Mouse (Mus musculus) liver, adult 2 months (tissue): ENCODE data around the gene Pax8. TPM values are rescaled to one million over a fixed set of nuclear protein-coding genes. Genes with fewer than 3 reads are reported as not detected.

Source experiments
- DNase-seq: peaks from one replicate; pipeline ENCODE4 v3.0.0-alpha.2; 2011; ENCODE audit warnings: low read depth, low spot score; ENCODE audit errors: extremely low read depth
- H3K27ac ChIP-seq: fragments of 200-500 bp; replicated peaks from 2 replicates; pipeline ENCODE4 v1.5.1; 2012; ENCODE audit warnings: low read depth, mild to moderate bottlenecking, control low read depth, inconsistent platforms, low read length; ENCODE audit not compliant: insufficient read depth
- H3K27me3 ChIP-seq: fragments of 200-500 bp; 2 replicates; pipeline ENCODE4 v1.6.1; 2012; ENCODE audit warnings: mild to moderate bottlenecking, moderate library complexity, low read length, inconsistent platforms; ENCODE audit not compliant: control insufficient read depth, insufficient read depth
- H3K36me3 ChIP-seq: fragments of 200-500 bp; 2 replicates; pipeline ENCODE4 v1.6.1; 2012; ENCODE audit warnings: low read length, inconsistent platforms; ENCODE audit not compliant: control insufficient read depth, insufficient read depth
- H3K4me1 ChIP-seq: fragments of 200-500 bp; 2 replicates; pipeline ENCODE4 v1.6.1; 2011; ENCODE audit warnings: low read length; ENCODE audit not compliant: control insufficient read depth, insufficient read depth
- H3K4me3 ChIP-seq: fragments of 200-500 bp; 2 replicates; pipeline ENCODE4 v1.5.1; 2011; ENCODE audit warnings: low read depth, mild to moderate bottlenecking, control low read depth, low read length, moderate library complexity; ENCODE audit not compliant: insufficient read depth
- H3K79me2 ChIP-seq: fragments of 200-500 bp; 2 replicates; pipeline ENCODE4 v1.6.1; 2012; ENCODE audit warnings: inconsistent platforms, mild to moderate bottlenecking, low read length, moderate library complexity; ENCODE audit not compliant: control insufficient read depth, insufficient read depth
- H3K9ac ChIP-seq: fragments of 200-500 bp; 2 replicates; pipeline ENCODE4 v1.6.1; 2012; ENCODE audit warnings: low read depth, mild to moderate bottlenecking, control low read depth, inconsistent platforms, low read length
- CTCF ChIP-seq: fragments of 200-500 bp; IDR thresholded peaks from 2 replicates; pipeline ENCODE4 v1.5.1; 2011; ENCODE audit warnings: low read depth, low read length, control low read depth
- POLR2A ChIP-seq: fragments of 200-500 bp; IDR thresholded peaks from 2 replicates; pipeline ENCODE4 v1.6.1; 2011; ENCODE audit warnings: low read length, control low read depth; ENCODE audit not compliant: insufficient read depth; ENCODE audit errors: extremely low read depth
- WGBS: fragments of 180-500 bp; shearing (Covaris S2); methylation state at CpG from one replicate; pipeline ENCODE4 v1.1.7; 2018; 5-methylcytosine and 5-hydroxymethylcytosine counted together
- polyA plus RNA-seq: library from polyadenylated mRNA; depleted of rRNA; stranded (reverse); fragments of >200 nt; gene quantifications from 2 replicates; pipeline ENCODE4 v1.2.3, GENCODE M21; 2012
- total RNA-seq: library from RNA; depleted of rRNA; stranded (reverse); fragments of >200 nt; gene quantifications from 2 replicates; pipeline ENCODE4 v1.2.3, GENCODE M21; 2014

Gene Pax8
- total and polyA plus RNA-seq, 2 experiments = 0.09 TPM; not detected in 1

GRCm38 (mm10) chr2:24407701-24408485 lies 67.5 kb downstream of the Pax8 start:
- no peak overlapping the region for H3K4me3 ChIP-seq
- H3K36me3 ChIP-seq = no peaks in the 10 kb centered on the region
- TF ChIP-seq POLR2A (no peak), CTCF (no peak)
- H3K79me2 ChIP-seq = no peaks in the 10 kb centered on the region
- 77% methylated on average over 4 of the region's 4 CpGs for WGBS
- no peaks in the 10 kb centered on the region for H3K4me1 ChIP-seq
- no peak for DNase-seq
- H3K27ac ChIP-seq = no peak overlapping the region
- H3K9ac ChIP-seq = no peak overlapping the region
- no peaks in the 10 kb centered on the region for H3K27me3 ChIP-seq

DNA sequence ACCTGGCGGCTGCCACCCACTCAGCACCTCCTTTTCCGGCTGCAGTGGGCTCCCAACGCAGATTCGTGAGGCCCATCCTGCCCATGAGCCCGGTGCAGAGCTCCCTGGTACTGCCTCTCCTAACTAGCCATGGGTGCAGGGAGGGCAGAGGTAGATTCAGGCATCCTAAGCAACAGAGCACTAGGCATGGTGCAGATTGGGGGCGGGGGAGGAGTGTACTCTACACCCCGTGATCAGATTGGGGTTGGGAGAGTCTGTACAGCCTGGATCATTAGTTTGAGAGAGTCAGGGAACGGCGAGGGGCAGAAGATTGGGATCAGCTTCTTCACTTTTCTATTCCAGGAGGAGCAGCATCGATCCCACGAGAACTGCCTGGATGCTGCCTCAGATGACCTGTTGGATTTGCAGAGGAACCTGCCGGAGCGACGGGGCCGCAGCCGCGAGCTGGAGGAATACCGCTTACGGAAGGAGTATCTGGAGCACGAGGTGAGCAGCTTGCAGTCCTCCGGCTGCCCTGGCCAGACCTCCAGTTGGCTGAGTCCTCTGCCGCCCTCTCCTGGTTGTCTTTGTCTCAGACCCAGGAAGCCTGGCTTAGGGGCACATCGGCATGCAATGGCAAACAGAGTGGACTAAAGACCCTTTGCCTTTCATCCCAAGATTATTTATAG lies 69.9 kb downstream of the Pax8 start:
- H3K36me3 ChIP-seq = no peaks in the 10 kb centered on the region

GRCm38 (mm10) chr2:24400711-24401110 lies 74.7 kb downstream of the Pax8 start:
- Histone ChIP-seq H3K27ac (no peak overlapping the region), H3K27me3 (no peaks in the 10 kb centered on the region), H3K36me3 (no peaks in the 10 kb centered on the region), H3K79me2 (no peaks in the 10 kb centered on the region), H3K4me3 (no peak overlapping the region), H3K9ac (no peak overlapping the region), H3K4me1 (no peaks in the 10 kb centered on the region)
- TF ChIP-seq CTCF (no peak), POLR2A (no peak)
- DNase-seq = no peak
- 87% methylated on average over 3 of the region's 3 CpGs for WGBS

More for the DNA sequence above, 69.9 kb downstream of the Pax8 start:
- 16% methylated on average over 23 of the region's 23 CpGs for WGBS
- Histone ChIP-seq H3K9ac (no peak overlapping the region), H3K79me2 (no peaks in the 10 kb centered on the region), H3K27ac (no peak overlapping the region), H3K4me3 (no peak overlapping the region), H3K27me3 (no peaks in the 10 kb centered on the region), H3K4me1 (no peaks in the 10 kb centered on the region)
- peak; percentile 93 for TF ChIP-seq CTCF
- TF ChIP-seq POLR2A = no peak
- peak; percentile 63 for DNase-seq

DNA sequence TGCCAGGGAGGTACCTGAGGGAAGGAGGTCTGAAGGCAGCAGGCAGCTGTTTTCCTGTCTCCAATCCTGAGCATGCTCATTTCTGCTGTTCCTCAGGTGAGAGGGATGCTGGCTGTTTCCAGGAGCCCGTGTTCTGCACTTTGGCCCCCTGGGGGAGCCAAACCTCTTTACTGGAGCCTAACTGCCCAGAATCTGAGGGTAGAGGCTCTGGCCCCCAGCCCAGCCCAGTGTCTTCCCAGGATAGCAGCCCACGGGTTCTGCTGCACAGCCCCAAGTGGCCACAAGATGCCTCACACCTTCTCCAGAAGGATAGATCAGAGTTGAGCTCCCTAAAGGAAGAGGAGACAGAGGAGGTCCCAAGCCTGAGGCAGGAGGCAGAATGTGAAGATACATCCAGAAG lies 78.3 kb downstream of the Pax8 start:
- no peaks in the 10 kb centered on the region for H3K4me1 ChIP-seq
- H3K4me3 ChIP-seq = no peak overlapping the region
- no peaks in the 10 kb centered on the region for H3K79me2 ChIP-seq
- TF ChIP-seq POLR2A (no peak), CTCF (no peak)
- H3K27me3 ChIP-seq = no peaks in the 10 kb centered on the region
- no peak for DNase-seq
- no peak overlapping the region for H3K9ac ChIP-seq
- WGBS = 54% methylated on average over 2 of the region's 2 CpGs
- H3K27ac ChIP-seq = no peak overlapping the region
- H3K36me3 ChIP-seq = no peaks in the 10 kb centered on the region

GRCm38 (mm10) chr2:24393251-24393650 lies 82.1 kb downstream of the Pax8 start:
- Histone ChIP-seq H3K79me2 (no peaks in the 10 kb centered on the region), H3K4me1 (no peaks in the 10 kb centered on the region), H3K9ac (no peak overlapping the region), H3K27me3 (no peaks in the 10 kb centered on the region), H3K27ac (no peak overlapping the region), H3K4me3 (no peak overlapping the region), H3K36me3 (no peaks in the 10 kb centered on the region)
- no peak for TF ChIP-seq CTCF
- DNase-seq = no peak
- WGBS = 81% methylated on average over 2 of the region's 2 CpGs
